Mouse (Mus musculus) kidney, embryonic 15.5 days (tissue): ENCODE results near the gene Mterf1a. TPM values are rescaled to one million over a fixed set of nuclear protein-coding genes. Genes with fewer than 3 reads are reported as not detected.
"Not testable (repeated sequence)": the region's sequence is repeated elsewhere in the genome, so short reads cannot be mapped to it uniquely, and the experiment has no call there.

Experiments
- ATAC-seq: fragments of 200-750 bp; cut with Nextera tagmentation; replicated peaks from 2 replicates; pipeline ENCODE4 v1.8.0; 2017; ENCODE audit warnings: moderate TSS enrichment; ENCODE audit not compliant: low FRiP score
- H3K27ac ChIP-seq: fragments of 300-500 bp; sonication (generic); 2 replicates; pipeline ENCODE4 v1.5.1; 2015; ENCODE audit warnings: mild to moderate bottlenecking, inconsistent platforms
- H3K27me3 ChIP-seq: fragments of 300-500 bp; sonication (generic); 2 replicates; pipeline ENCODE4 v1.6.1; 2015; ENCODE audit warnings: inconsistent platforms
- H3K36me3 ChIP-seq: fragments of 300-500 bp; sonication (generic); 2 replicates; pipeline ENCODE4 v1.6.1; 2015; ENCODE audit warnings: inconsistent platforms
- H3K4me1 ChIP-seq: fragments of 300-500 bp; sonication (generic); 2 replicates; pipeline ENCODE4 v1.6.1; 2015; ENCODE audit warnings: inconsistent platforms
- H3K4me2 ChIP-seq: fragments of 300-500 bp; sonication (generic); 2 replicates; pipeline ENCODE4 v1.6.1; 2015; ENCODE audit warnings: moderate library complexity, mild to moderate bottlenecking, inconsistent platforms
- H3K4me3 ChIP-seq: fragments of 300-500 bp; sonication (generic); replicated peaks from 2 replicates; pipeline ENCODE4 v1.5.1; 2015; ENCODE audit warnings: mild to moderate bottlenecking, inconsistent platforms
- H3K9ac ChIP-seq: fragments of 300-500 bp; sonication (generic); 2 replicates; pipeline ENCODE4 v1.6.1; 2015; ENCODE audit warnings: mild to moderate bottlenecking, inconsistent platforms
- H3K9me3 ChIP-seq: fragments of 300-500 bp; sonication (generic); replicated peaks from 2 replicates; pipeline ENCODE4 v1.6.1; 2016; ENCODE audit warnings: inconsistent platforms
- WGBS: fragments of 180-500 bp; shearing (Covaris S2); methylation state at CpG from one replicate; pipeline ENCODE4 v1.1.7; 2015; ENCODE audit warnings: mixed read lengths; 5-methylcytosine and 5-hydroxymethylcytosine counted together
- polyA plus RNA-seq: library from polyadenylated mRNA; unstranded; fragments of >200 nt; fragmentation: Nextera tagmentation; extraction: Ambion mirVana; gene quantifications from 2 replicates; pipeline ENCODE4 v1.2.1, GENCODE M21; 2015

Gene Mterf1a
- polyA plus RNA-seq, 1 experiment from 2014 or later, result 7.8 TPM

GRCm38 (mm10) chr5:3927801-3928689, 34.3 kb upstream of the Mterf1a start, which contains the start of gene Akap9:
TSS of gene Akap9 (plus strand) at chr5:3928054.
- Histone ChIP-seq H3K4me2 (peak within 1 kb of the TSS; percentile 66), H3K9me3 (no peaks in the 10 kb centered on the region)
- under 1% methylated on average over 68 of the region's 82 CpGs for WGBS

DNA sequence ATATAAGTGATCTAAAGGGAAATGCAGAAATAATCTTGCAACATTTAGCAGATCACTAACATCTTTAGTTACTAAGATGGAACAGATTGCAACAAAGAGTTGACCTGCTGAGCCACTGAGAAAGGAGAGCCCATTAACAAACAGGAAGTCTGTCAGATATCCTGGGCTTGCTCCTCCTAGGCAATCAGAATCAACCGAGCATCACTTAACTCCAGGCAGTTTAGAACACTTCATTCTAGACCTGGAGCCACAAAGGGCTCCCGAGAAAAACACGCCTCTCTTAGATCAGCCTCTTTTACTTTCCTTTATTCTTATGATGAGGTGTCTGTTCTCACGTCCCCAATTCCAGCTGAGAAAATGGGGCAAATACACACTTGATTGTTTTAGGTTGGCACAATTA, 32.9 kb upstream of the Mterf1a start:
- Histone ChIP-seq H3K36me3 (no peaks in the 10 kb centered on the region), H3K4me2 (no peak overlapping the region), H3K9me3 (no peaks in the 10 kb centered on the region), H3K4me1 (peaks cover 19% of the 10 kb centered on the region), H3K4me3 (no peak overlapping the region), H3K9ac (no peak overlapping the region), H3K27ac (no peak overlapping the region), H3K27me3 (no peaks in the 10 kb centered on the region)
- no peak for ATAC-seq
- 30% methylated on average over 4 of the region's 4 CpGs for WGBS

More at GRCm38 (mm10) chr5:3927801-3928689, 34.3 kb upstream of the Mterf1a start, which contains the start of gene Akap9:
- H3K27ac ChIP-seq, result peak within 1 kb of the TSS; percentile 93
- peak within 1 kb of the TSS; percentile 89 for H3K4me3 ChIP-seq
- peak within 1 kb of the TSS; percentile 89 for H3K9ac ChIP-seq
- H3K36me3 ChIP-seq, result no peaks in the 10 kb centered on the region
- peak; percentile 93 for ATAC-seq
- peaks cover 19% of the 10 kb centered on the region for H3K4me1 ChIP-seq
- no peaks in the 10 kb centered on the region for H3K27me3 ChIP-seq

DNA sequence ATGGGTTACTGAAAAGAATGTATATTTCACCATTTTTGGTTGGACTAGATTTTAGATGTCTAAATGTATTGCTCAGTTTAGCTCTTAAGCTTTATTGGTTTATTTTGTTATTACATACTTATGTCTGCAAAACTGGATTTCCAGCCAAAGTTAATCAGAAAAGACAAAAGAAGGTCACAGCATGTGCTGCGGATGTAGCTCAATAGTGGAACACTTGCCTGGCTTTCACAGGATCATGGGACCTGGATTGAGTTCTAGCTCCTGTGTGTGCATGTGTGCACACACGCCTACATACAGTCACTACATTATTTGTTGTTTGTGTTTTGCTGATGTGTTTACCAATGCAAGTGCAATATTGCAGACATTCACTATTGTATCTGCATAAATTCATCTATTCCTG, 28.6 kb upstream of the Mterf1a start:
- Histone ChIP-seq H3K36me3 (no peaks in the 10 kb centered on the region), H3K9ac (no peak overlapping the region), H3K27me3 (no peaks in the 10 kb centered on the region), H3K9me3 (no peaks in the 10 kb centered on the region), H3K4me3 (no peak overlapping the region), H3K4me2 (no peak overlapping the region), H3K4me1 (0 out of 2 replicates have a peak, but pooled peaks cover 3% of the 10 kb centered on the region), H3K27ac (no peak overlapping the region)
- ATAC-seq, result no peak
- WGBS, result 81% methylated on average over 2 of the region's 2 CpGs

- H3K9me3 ChIP-seq, result no peaks in the 10 kb centered on the region
- H3K4me3 ChIP-seq, result no peak overlapping the region
- 74% methylated on average over 2 of the region's 2 CpGs for WGBS
- no peak overlapping the region for H3K9ac ChIP-seq
- H3K36me3 ChIP-seq, result no peaks in the 10 kb centered on the region
- no peaks in the 10 kb centered on the region for H3K27me3 ChIP-seq
- H3K4me2 ChIP-seq, result no peak overlapping the region
- no peak for ATAC-seq
- no peaks in the 10 kb centered on the region for H3K4me1 ChIP-seq
- H3K27ac ChIP-seq, result no peak overlapping the region
Observed at GRCm38 (mm10) chr5:3905471-3905870, 11.7 kb upstream of the Mterf1a start.

DNA sequence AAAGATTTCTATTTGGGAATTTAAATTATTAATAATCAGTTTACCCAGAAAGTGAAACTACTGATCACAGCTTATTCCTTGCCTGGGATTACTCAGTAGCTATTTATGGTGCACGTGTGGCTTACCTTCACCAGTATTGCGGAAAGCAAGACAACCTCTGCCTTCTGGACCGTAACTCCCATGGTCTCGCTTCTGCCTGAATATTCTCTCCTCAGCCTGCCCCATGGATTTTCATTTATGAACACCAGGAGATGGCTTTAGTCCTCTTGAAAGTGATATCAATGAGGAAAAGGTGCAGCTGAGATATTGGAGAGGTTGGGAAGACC, 524 bp upstream of the Mterf1a start:
- not testable (repeated sequence) for H3K27me3 ChIP-seq, H3K36me3 ChIP-seq, ATAC-seq, H3K4me2 ChIP-seq, H3K4me1 ChIP-seq, H3K9ac ChIP-seq, H3K9me3 ChIP-seq, H3K27ac ChIP-seq
- 94% methylated on average over 4 of the region's 4 CpGs for WGBS
- peak overlapping the region; percentile 28; the same call in 1 of the 2 replicates for H3K4me3 ChIP-seq

- H3K4me3 ChIP-seq, result no peak overlapping the region
- H3K27me3 ChIP-seq, result no peaks in the 10 kb centered on the region
- no peak overlapping the region for H3K9ac ChIP-seq
- no peaks in the 10 kb centered on the region for H3K9me3 ChIP-seq
- H3K36me3 ChIP-seq, result no peaks in the 10 kb centered on the region
- no peaks in the 10 kb centered on the region for H3K4me1 ChIP-seq
- no peak overlapping the region for H3K27ac ChIP-seq
- no peak overlapping the region for H3K4me2 ChIP-seq
- ATAC-seq, result no peak
Observed at GRCm38 (mm10) chr5:3889201-3889600, 4.5 kb downstream of the Mterf1a start.

GRCm38 (mm10) chr5:3886862-3887261, 6.9 kb downstream of the Mterf1a start:
- WGBS, result 88% methylated on average over 7 of the region's 7 CpGs
- H3K4me2 ChIP-seq, H3K27me3 ChIP-seq, H3K9me3 ChIP-seq, H3K36me3 ChIP-seq, H3K4me3 ChIP-seq, H3K27ac ChIP-seq, H3K9ac ChIP-seq, ATAC-seq, H3K4me1 ChIP-seq: not testable (repeated sequence)

DNA sequence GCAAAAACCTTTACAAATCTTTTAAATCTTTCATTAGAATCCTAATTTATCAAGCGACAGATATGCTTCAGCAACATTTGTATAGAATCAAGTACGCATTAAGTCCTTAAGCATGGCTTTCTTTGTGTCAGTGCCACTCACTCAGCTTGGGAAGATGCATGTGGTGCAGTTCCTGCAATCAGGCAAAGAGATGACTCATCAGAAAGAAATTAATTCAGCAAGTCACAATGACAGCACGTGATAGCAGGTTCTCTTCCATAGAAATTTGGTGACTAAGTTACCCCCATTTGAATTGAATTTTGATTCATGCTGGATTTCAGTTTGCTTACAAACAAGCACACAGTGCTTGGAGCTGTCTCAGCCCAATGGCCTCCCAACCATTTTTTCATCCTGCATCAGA, 20.2 kb downstream of the Mterf1a start:
- no peaks in the 10 kb centered on the region for H3K9me3 ChIP-seq
- no peaks in the 10 kb centered on the region for H3K27me3 ChIP-seq
- no peak for ATAC-seq
- no peak overlapping the region for H3K27ac ChIP-seq
- no peak overlapping the region for H3K4me2 ChIP-seq
- H3K4me1 ChIP-seq, result no peaks in the 10 kb centered on the region
- no peaks in the 10 kb centered on the region for H3K36me3 ChIP-seq
- WGBS, result 88% methylated on average over 3 of the region's 3 CpGs
- no peak overlapping the region for H3K4me3 ChIP-seq
- H3K9ac ChIP-seq, result no peak overlapping the region

DNA sequence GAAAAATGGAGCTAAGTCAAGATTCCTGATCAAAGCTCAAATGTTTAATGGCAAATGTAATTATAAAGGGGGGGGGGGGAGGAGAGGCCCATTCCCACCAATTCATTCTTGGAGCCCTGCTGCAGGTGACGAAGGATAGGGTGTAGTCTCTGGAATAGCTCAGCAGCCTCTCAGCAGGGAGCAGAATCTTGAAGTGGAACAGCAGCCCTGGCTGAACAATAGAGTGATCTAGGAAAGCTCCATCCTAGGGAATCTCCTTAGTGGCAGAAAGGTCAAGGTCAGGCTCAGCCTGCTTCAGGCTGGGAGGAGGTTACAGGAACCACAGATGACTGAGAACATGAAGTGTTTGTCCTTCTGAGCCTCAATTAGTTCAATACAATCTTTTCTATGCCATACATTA, 21.4 kb downstream of the Mterf1a start:
- Histone ChIP-seq H3K36me3 (no peaks in the 10 kb centered on the region), H3K4me3 (no peak overlapping the region), H3K27me3 (no peaks in the 10 kb centered on the region), H3K27ac (no peak overlapping the region), H3K9ac (no peak overlapping the region), H3K9me3 (no peaks in the 10 kb centered on the region), H3K4me1 (no peaks in the 10 kb centered on the region), H3K4me2 (no peak overlapping the region)
- 83% methylated on average over 1 of the region's 1 CpGs for WGBS
- no peak for ATAC-seq

- no peak overlapping the region for H3K27ac ChIP-seq
- H3K36me3 ChIP-seq, result no peaks in the 10 kb centered on the region
- H3K27me3 ChIP-seq, result no peaks in the 10 kb centered on the region
- H3K4me3 ChIP-seq, result no peak overlapping the region
- WGBS, result 62% methylated on average over 4 of the region's 4 CpGs
- H3K4me1 ChIP-seq, result no peaks in the 10 kb centered on the region
- no peak overlapping the region for H3K9ac ChIP-seq
- no peaks in the 10 kb centered on the region for H3K9me3 ChIP-seq
- no peak for ATAC-seq
- no peak overlapping the region for H3K4me2 ChIP-seq
Observed at GRCm38 (mm10) chr5:3870161-3870560, 23.6 kb downstream of the Mterf1a start.

- ATAC-seq, result 0 out of 2 replicates have a peak, but pooled peaks have one; percentile 22
- H3K9ac ChIP-seq, result 0 out of 2 replicates have a peak within 1 kb of the TSS, but pooled peaks have one; percentile 33
- no peak within 1 kb of the TSS for H3K27ac ChIP-seq
- H3K36me3 ChIP-seq, result peaks cover 17% of the 10 kb centered on the region
- no peaks in the 10 kb centered on the region for H3K9me3 ChIP-seq
- peak within 1 kb of the TSS; percentile 72 for H3K4me2 ChIP-seq
- H3K4me1 ChIP-seq, result peaks cover 5% of the 10 kb centered on the region; the same call in 1 of the 2 replicates
- 6% methylated on average over 24 of the region's 24 CpGs for WGBS
- H3K27me3 ChIP-seq, result no peaks in the 10 kb centered on the region
- H3K4me3 ChIP-seq, result peak within 1 kb of the TSS; percentile 38
Observed at GRCm38 (mm10) chr5:3845026-3845425, 48.7 kb downstream of the Mterf1a start, which contains the start of gene Lrrd1. TSS of gene Lrrd1 (plus strand) at chr5:3845173.
